Mouse (Mus musculus) cerebellum, postnatal 25 days (tissue): ENCODE measurements around the gene Capn5.
A peak's percentile ranks its signal among the peaks of the same experiment; 100 is the strongest.
"Not testable (repeated sequence)": the region's sequence is repeated elsewhere in the genome, so short reads cannot be mapped to it uniquely, and the experiment has no call there.

Source experiments
- DNase-seq, 2 experiments: peaks; one replicate each; pipeline ENCODE4 v3.0.0; 2021; ENCODE audit warnings: mixed read lengths in 2 of 2

Gene Capn5

DNA sequence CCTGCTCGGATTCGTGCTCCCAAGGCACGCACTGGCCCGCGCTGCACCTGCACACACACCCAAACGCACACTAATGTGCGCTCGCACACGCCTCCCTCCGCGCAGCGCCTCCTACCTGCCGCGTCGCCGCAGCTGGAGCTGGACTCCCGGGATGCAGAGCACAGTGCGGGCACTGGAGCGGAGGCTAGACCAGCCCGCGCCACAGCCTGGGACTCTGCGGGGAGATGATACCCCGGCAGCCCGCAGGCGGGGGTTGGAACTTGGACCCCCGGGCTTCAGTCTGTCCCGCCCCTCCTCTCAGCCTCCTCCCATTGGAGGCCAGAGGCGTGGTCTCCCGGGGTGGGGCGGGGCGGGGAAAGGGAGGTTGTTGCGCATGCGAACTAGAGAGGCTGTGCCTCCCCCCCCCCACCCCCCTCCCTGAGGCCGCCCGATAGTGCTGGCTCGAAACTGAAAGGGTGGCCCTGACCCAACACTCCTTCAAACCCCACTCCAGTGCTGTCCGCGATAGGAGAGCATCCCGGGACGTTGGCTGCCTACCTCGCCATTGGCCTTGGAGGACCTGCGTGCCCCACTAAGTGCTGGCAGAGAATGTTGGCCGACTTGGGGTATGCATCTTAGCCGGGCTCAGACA is at the start of gene Capn5:
TSS of gene Capn5 (minus strand) at position 346 of the 631 bp plus-strand sequence.
- peak; percentile 70 to 79 for DNase-seq

DNA sequence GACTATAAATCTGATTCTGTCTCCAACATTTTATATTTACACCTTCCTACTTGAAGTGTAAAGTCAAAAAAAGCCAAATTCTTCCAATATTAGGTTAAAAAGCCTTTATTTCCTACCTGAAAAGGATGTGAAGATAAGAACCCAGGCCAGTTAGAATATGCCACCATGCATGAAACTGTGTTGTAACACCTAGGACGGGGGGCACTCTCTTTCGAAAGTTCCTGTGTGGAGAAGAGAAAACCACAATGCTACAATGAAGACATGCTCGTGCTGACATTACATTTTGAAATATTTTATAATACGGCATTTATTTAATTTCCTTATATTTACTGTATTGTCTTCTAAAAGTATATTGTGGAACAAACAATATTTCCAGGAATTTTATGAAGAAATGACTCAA is 45.7 kb upstream of the Capn5 start:
- no peak for DNase-seq

- DNase-seq, result no peak
Observed at GRCm38 (mm10) chr7:98216713-98217112, 38.6 kb upstream of the Capn5 start.

DNA sequence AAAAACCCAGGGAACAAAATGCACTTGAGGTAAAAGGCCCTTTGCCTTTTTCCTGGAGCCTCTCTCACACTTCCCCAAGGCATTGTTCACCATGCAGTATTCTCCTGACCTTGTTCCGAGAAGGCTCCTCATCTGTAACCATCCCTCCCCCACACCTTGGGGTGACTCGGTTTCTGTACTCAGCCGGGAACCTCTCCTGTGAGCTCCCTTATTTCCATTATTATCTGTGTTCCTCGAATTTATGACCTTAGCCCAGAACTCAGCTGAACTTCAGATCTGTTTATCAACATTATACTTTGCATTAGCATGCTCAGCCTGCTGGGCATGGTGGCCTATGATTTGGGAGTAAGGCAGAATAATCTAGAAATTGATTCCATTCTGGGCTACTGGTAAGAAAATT is 24.9 kb upstream of the Capn5 start:
- no peak for DNase-seq

GRCm38 (mm10) chr7:98201493-98202028 is 23.5 kb upstream of the Capn5 start:
- DNase-seq, result no peak

DNA sequence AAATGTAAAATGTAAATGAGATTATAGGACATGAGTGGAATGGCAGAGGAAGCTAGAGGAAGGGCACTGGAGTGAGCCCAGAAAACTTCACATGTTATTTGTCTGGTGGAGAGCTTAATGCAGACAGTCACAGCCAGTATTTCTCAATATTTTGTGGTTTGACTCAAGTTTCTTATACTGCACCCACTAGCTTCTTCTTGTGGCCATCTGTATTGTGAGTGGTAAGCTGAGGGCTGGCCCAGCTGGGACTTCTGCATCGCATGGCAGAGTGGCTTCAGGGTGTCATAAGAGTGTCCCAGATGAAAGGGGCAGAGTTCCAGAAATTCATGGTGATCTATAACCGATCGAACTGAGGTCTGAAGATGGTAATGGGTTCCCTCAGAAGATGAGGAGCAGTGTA is 22.3 kb upstream of the Capn5 start:
- no peak for DNase-seq

DNA sequence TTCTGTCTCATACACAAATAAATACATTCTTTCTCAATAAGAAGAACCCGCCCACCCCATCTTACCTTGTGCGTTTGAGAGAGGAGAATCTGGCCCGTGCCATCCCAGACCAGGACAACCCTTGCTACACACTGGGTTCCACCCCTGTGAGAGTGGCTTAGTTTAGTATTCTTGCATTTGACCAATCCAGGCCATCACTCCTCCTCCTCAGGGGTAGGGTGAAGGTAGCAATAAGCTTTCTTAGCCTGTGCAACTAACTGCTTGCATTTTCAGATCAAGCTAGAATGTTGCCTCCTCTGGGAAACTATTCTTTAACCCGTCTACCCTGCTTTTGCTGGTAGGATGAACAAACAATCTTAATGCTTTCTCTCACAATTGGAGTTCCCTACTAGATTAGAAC is 21.3 kb upstream of the Capn5 start, which contains the start of gene B3gnt6:
TSS of gene B3gnt6 (minus strand) at position 101 of the 400 bp plus-strand sequence.
- DNase-seq, result no peak

DNA sequence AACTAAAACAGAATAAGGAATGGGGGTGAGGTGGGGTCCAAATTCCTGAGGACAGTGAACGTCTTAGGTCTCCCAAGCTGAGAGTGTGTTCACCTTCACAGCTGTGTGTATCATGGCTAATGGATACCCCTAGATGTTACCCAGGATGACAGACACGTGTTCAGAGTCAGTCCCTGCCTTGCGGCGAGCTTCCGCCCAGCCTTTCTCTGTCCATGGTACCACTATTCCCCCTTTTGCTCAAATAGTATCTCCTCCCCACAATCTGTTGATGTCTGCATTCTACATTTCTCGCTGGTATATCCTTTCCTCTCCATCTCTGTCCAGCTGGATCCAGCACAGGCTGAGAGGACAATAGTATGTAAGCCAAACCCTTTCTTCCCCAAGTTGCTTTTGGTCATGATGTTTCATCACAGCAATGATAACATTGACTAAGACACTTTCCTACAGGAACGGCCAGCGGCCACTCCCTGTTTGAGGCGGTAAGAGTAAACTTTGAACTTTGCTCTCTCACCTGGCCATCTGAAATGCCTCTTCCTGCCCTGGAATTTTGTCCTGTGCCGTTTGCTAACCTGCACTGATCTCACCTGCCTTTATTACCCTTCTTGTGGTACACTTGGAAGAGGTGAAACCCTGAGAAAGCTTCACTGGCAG is 17.2 kb upstream of the Capn5 start:
- DNase-seq, result no peak

DNA sequence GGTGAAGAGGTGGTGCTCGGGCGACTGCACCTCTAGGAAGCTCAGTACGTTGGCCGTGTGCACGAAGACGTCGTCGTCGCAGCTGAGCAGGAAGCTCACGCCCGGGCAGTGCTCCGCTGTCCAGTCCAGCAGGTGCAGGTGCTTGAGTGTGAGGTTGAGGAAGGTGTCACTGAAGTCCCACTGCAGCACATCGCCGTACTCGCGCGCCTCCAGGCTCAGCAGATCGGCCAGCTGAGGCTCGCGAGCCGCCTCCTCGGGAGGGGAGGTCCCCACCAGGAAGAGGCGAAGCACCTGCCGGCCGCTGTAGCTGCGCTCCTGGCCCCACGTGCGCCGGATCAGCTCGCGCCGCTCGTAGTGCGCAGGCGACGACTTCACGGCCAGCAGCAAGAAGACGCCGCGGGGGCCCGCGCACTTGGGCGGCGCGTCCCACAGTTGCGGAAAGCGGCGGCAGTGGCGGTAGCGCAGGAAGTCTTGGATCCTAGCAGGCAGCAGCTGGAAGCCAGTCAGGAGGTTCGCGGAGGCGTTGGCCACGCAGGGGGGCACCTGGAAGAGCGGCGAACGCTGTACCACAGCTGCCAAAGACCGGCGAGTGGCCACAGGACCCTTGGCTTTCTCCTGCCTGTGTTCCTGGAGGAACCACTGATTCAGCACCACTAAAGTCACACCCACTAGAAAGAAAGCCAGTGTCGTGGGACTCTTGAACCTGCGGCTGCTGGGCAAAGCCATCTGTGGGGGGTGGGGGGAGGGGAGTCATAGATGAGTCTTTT is 16.1 kb upstream of the Capn5 start:
- peak in 1 of 2 experiments; percentile 38 for DNase-seq

- peak; percentile 52 to 58 for DNase-seq
Observed at GRCm38 (mm10) chr7:98193515-98194025, 15.5 kb upstream of the Capn5 start.

- DNase-seq, result peak in 1 of 2 experiments; percentile 48
Observed at GRCm38 (mm10) chr7:98191571-98192250, 13.6 kb upstream of the Capn5 start.

DNA sequence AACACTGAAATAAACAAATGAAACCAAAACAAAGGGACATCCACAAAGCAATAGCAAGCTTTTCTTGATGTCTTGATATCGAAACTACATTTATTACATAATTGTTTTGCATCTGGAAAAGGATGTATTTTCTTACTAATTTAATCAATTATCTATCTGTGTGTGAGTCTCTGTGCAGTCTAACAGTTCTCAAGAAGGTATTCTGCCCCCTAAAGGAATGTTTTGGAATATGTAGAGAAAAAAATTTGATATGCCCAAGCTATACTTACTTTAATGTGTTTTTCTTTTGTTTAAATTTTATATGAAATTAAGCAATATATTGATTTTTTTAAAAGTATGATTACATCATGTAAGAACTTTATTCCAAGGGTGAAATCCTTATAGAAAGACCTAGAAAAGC is 12.5 kb upstream of the Capn5 start:
- no peak for DNase-seq

DNA sequence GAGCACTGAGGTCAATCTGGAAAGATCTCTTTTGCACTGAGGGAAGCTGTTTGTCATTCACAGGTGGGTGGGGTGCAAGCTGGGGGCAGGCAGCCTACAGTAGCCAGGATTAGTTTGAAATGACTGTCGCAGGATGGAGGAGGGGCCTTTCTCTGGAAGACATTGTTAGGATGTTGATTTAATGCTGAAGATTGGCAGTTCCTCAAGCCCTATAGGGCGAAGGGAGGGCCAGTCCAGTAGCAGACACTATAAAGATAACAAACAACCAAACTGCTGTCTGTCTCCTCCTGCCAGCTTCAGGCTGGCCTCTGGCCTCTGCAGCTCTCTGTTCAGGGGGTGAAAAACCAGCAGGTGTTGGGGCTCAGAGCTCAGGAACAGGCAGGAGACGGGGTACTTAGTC is 11.7 kb upstream of the Capn5 start:
- DNase-seq, result no peak

GRCm38 (mm10) chr7:98188680-98189079 is 10.6 kb upstream of the Capn5 start:
- DNase-seq, result no peak

DNA sequence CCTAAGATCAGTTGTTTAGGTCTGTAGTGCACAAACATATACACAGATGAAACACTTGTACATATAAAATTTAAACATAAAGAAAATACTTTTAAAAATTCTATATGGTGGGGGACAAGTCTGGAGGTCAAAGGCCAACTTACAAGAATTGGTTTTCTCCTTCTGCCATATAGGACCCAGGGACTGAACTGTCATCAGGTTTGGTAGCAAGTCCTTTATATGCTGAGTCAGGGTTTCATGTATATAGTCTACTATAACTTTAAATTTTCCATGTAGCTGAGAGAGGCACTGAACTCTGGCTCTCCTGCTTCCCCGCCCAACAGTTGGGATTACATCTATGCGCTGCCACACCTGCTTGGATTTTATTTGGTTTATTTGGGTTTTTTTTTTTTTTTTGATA is 10.2 kb upstream of the Capn5 start:
- DNase-seq, result no peak

GRCm38 (mm10) chr7:98187332-98187731 is 9.3 kb upstream of the Capn5 start:
- not testable (repeated sequence) for DNase-seq

DNA sequence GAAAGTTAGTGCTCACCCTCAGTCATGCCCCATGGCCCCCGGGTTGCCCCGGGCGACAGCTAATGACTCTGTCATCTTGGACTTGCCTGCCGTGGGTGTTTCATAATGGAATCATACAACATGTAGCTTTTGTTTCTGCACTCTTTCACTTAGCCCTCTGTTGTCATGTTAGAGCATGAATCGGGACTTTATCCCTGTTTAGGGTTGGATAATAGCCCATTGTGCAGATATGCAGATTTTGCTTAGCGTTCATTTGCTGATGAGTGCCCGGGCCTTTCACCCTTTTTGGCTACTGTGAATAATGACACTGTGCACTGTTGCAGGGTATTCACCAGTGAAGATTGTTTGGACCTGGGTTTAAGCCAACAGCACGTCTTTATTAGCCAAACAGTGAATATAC is 8.6 kb upstream of the Capn5 start:
- DNase-seq, result no peak

- no peak for DNase-seq
Observed at GRCm38 (mm10) chr7:98185326-98185725, 7.3 kb upstream of the Capn5 start.

- peak in 1 of 2 experiments; percentile 6 for DNase-seq
Observed at GRCm38 (mm10) chr7:98178560-98179231, 622 bp upstream of the Capn5 start.

GRCm38 (mm10) chr7:98177566-98177928 is 527 bp downstream of the Capn5 start:
- no peak for DNase-seq

DNA sequence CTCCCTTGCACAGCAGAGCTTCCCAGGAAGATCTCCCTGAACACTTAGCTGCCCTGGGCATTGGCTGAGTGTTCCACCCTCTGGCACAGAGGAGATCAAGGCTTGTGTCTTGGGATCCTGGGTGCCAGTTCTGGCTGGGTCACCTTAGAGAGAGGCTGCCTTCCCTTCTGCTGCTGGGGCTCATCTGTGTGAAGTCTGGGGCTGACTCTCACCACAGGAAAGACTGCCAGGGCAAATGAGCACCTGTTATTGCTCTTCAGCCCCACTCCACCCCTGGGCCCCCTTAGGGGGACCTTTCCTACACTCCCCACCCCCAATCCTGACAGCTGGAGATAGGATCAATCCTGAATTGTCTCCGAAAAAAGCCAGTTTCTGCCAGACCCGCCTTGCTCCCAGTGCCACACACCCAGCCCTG is 996 bp downstream of the Capn5 start:
- DNase-seq, result peak; percentile 8 to 10
